Mouse (Mus musculus) heart, postnatal 36 days (tissue): ENCODE results near the gene Jph2. TPM values are rescaled to one million over a fixed set of nuclear protein-coding genes. Genes with fewer than 3 reads are reported as not detected.

Experiments used
- DNase-seq, 2 experiments: peaks; one replicate each; pipeline ENCODE4 v3.0.0; 2021 to 2022
- intact Hi-C: fragments of 180-260 bp; cut with DNase I; formaldehyde crosslinking; loops from one replicate; pipeline ENCODE4 v1.15.1; 2025
- total RNA-seq, 2 experiments: library from RNA; stranded (reverse); gene quantifications; 2 replicates each; pipeline ENCODE4 v1.2.3; 2021

Jph2 gene
- total RNA-seq, 2 experiments from 2014 or later: 323 to 334 TPM

GRCm38 (mm10) chr2:163364785-163365541 lies 32.8 kb downstream of the Jph2 start:
- no peak for DNase-seq
- intact Hi-C loops: loop anchor here (5.0 kb wide), 1 partner anchor 32 kb away; the partner anchor contains the start of gene Jph2

GRCm38 (mm10) chr2:163362940-163363921 lies 34.6 kb downstream of the Jph2 start:
- DNase-seq: peak; percentile 41 to 56
- intact Hi-C loops: loop anchor here (5.0 kb wide), 1 partner anchor 34 kb away; the partner anchor contains the start of gene Jph2

GRCm38 (mm10) chr2:163360858-163361623 lies 36.8 kb downstream of the Jph2 start:
- DNase-seq: no peak
- intact Hi-C loops: loop anchor here (5.0 kb wide), 1 partner anchor 36 kb away; the partner anchor contains the start of gene Jph2

- DNase-seq: no peak
- intact Hi-C loops: no loop called here
Measured at GRCm38 (mm10) chr2:163359253-163359652, 38.5 kb downstream of the Jph2 start.

- intact Hi-C loops: no loop called here
- no peak for DNase-seq
Measured at GRCm38 (mm10) chr2:163358662-163359061, 39.1 kb downstream of the Jph2 start.

GRCm38 (mm10) chr2:163356113-163356840 lies 41.5 kb downstream of the Jph2 start:
- intact Hi-C loops: no loop called here
- DNase-seq: no peak

GRCm38 (mm10) chr2:163355666-163356065 lies 42.1 kb downstream of the Jph2 start:
- DNase-seq: no peak
- intact Hi-C loops: no loop called here

GRCm38 (mm10) chr2:163353731-163354130 lies 44.1 kb downstream of the Jph2 start:
- DNase-seq: peak in 1 of 2 experiments; percentile 41
- intact Hi-C loops: no loop called here

- no peak for DNase-seq
- intact Hi-C loops: no loop called here
Measured at GRCm38 (mm10) chr2:163350443-163350842, 47.4 kb downstream of the Jph2 start.

- peak in 1 of 2 experiments; percentile 24 for DNase-seq
- intact Hi-C loops: no loop called here
Measured at GRCm38 (mm10) chr2:163349411-163349810, 48.4 kb downstream of the Jph2 start.

GRCm38 (mm10) chr2:163348677-163349076 lies 49.1 kb downstream of the Jph2 start:
- DNase-seq: no peak
- intact Hi-C loops: no loop called here

GRCm38 (mm10) chr2:163347517-163348184 lies 50.1 kb downstream of the Jph2 start:
- no peak for DNase-seq
- intact Hi-C loops: no loop called here

GRCm38 (mm10) chr2:163346497-163346896 lies 51.3 kb downstream of the Jph2 start:
- intact Hi-C loops: no loop called here
- no peak for DNase-seq

GRCm38 (mm10) chr2:163344976-163345660 lies 52.7 kb downstream of the Jph2 start:
- intact Hi-C loops: no loop called here
- DNase-seq: peak; percentile 36 to 51

GRCm38 (mm10) chr2:163343671-163344070 lies 54.1 kb downstream of the Jph2 start:
- no peak for DNase-seq
- intact Hi-C loops: no loop called here

GRCm38 (mm10) chr2:163340263-163340662 lies 57.5 kb downstream of the Jph2 start:
- peak; percentile 69 to 76 for DNase-seq
- intact Hi-C loops: loop anchor here (1.0 kb wide), 1 partner anchor 61 kb away; no protein-coding TSS in a partner anchor

GRCm38 (mm10) chr2:163332368-163333055 lies 65.3 kb downstream of the Jph2 start:
- intact Hi-C loops: loop anchor here (5.0 kb wide), 2 partner anchors 335 to 410 kb away; no protein-coding TSS in a partner anchor
- no peak for DNase-seq

GRCm38 (mm10) chr2:163331423-163331822 lies 66.4 kb downstream of the Jph2 start:
- intact Hi-C loops: loop anchor here (5.0 kb wide), 2 partner anchors 334 to 409 kb away; no protein-coding TSS in a partner anchor
- no peak for DNase-seq
